Mouse (Mus musculus) lung, adult 2 months (tissue): ENCODE measurements around the gene Sept8.

Experiments used
- CTCF ChIP-seq: fragments of 200-500 bp; IDR thresholded peaks from 2 replicates; pipeline ENCODE4 v1.5.1; 2011; ENCODE audit warnings: mild to moderate bottlenecking, low read length, control low read depth; ENCODE audit not compliant: insufficient read depth
- POLR2A ChIP-seq: fragments of 200-500 bp; IDR thresholded peaks from 2 replicates; pipeline ENCODE4 v1.6.1; 2011; ENCODE audit warnings: low read depth, mild to moderate bottlenecking, control low read depth, low read length, borderline replicate concordance; ENCODE audit errors: extremely low read depth

GRCm38 (mm10) chr11:53585510-53585909 lies 66.5 kb downstream of the Sept8 start:
- no peak for TF ChIP-seq CTCF
- TF ChIP-seq POLR2A, result no peak
